Mouse (Mus musculus) erythroid progenitor cell, adult 5-6 weeks (primary cell): ENCODE measurements around the gene Adgrg3. TPM values are rescaled to one million over a fixed set of nuclear protein-coding genes. Genes with fewer than 3 reads are reported as not detected.
A peak's percentile ranks its signal among the peaks of the same experiment; 100 is the strongest.
"Not testable (repeated sequence)": the region's sequence is repeated elsewhere in the genome, so short reads cannot be mapped to it uniquely, and the experiment has no call there.

Experiments used
- ATAC-seq: replicated peaks from 2 replicates; pipeline ENCODE4 v1.8.0; 2016; ENCODE audit warnings: moderate number of reproducible peaks, mild to moderate bottlenecking, moderate TSS enrichment, inconsistent platforms; ENCODE audit not compliant: poor library complexity, low FRiP score, severe bottlenecking
- total RNA-seq, 2 experiments: library from RNA; stranded (forward) in 1 of 2; stranded (reverse) in 1 of 2; fragments of 150-400 nt in 1 of 2; fragments of 186-747, 209-891 nt in 1 of 2; gene quantifications; 2 replicates each; pipeline versions ENCODE4 v1.2.3 to v1.2.4; 2015 to 2017; ENCODE audit warnings: low replicate concordance in 2 of 2

The Adgrg3 gene
- total RNA-seq, 2 experiments from 2014 or later: 3.5 to 12.2 TPM

DNA sequence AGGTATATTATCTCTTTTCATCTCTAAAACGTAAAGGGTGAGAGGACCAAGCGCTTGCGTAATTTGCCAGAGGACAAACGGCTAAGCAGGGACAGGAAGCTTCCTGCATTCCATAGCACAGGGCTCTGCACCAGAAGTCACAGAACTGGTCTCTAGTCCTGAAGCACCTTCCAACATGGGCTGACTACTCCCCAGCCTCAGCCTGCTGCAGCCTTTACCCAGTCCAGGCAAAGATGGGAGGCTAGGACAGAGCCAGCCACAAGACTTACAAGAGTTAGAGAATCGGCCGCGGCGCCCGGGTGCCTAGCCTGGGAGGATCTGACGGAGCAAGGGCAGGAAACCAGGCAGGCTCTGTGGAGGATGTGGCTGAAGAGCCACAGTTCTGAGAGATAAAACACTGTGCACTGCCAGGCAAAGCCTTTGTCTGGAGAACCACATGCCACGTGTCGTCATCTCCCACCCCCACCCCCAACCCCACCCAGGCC lies 2.8 kb downstream of the Adgrg3 start:
- no peak for ATAC-seq

DNA sequence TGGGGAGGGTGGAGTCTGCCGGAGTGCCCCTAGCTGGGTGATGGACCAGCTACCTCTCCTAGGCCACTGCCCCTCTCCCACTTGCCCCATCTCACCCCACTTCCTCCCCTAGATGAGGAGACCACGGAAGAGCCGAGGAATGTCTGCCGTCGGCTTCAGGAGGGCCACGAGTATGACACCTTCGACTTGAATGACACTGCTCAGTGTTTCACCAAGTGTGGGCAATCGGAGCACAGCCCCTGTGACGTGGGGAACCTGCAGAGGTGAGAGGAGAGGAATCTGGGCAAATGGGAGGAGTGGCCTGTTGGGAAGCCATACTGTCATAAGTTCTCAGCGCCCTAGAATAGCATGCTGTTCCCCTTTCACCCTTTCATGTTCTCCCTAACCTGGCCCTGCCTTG lies 3.3 kb downstream of the Adgrg3 start:
- ATAC-seq: no peak

DNA sequence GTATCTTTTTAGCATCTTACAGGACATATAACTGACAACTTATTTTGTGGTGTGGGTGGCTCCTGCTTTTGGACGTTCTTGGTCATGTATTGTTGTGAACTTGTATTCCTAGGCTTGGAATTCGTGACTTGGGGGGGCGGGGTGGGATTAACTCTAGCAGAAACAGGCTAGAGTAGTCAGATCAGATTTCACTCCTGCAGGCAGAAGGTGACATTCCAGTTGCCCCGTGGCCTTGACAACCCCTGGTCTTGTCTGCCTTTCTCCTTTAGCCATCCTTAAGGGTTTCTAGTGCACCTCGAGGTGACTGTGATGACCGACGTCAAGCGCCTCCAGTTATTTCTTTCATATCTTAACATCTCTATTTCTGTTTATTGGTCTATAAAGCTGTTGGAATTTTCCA lies 5.7 kb downstream of the Adgrg3 start:
- no peak for ATAC-seq

DNA sequence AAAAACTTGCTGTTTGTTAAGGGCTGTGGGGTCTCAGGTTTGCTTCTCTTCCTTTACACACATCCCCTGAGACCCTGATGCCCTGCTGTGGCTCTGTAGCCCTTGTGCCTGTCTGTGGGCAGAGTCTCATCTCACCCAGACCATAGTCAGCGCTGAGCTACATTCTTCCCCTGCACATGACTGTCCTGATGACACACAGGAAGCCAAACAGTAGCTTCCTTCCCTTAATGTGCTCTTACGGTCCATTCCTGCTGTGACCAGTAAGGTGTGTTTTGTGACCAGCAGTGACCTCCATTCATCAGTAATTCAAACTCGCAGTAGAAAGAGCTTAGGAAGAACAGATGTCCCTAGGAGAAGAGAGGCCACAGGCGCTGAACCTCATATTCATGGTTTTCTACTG lies 6.9 kb downstream of the Adgrg3 start:
- ATAC-seq: no peak

DNA sequence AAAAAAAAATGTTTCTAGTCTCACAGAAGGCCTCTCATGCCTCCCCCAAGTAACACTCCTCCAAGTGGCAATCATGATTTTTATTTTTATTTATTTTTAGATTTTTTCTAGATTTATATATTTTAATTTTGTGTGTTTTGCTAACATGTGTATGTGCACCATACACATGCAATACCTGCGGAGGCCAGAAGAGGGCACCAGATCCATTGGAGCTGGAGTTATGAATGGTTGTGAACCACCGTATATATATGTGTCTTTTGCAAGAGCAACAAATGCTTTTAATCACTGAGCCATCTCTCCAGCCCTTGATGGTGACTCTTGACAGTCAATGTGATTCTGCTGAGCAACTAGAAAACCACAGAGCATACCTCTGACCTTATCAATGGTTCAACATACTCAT lies 7.9 kb downstream of the Adgrg3 start:
- ATAC-seq: no peak

DNA sequence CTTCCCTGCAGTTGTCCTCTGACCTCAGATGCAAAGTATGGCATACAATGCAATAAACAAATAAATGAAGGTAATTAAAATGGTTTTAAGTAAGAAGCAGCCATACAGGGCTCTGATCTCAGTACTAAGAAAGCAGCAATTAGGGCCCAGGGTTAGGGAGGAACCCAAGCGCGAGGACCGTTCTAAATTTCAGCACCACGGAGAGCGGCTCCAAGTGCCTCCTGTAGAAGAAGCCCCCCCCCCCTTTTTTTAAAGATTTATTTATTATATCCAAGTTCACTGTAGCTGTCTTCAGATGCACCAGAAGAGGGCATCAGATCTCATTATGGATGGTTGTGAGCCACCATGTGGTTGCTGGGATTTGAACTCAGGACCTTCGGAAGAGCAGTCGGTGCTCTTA lies 10.9 kb downstream of the Adgrg3 start:
- not testable (repeated sequence) for ATAC-seq

- no peak for ATAC-seq
Observed at GRCm38 (mm10) chr8:95037106-95037925, 19.8 kb downstream of the Adgrg3 start.

DNA sequence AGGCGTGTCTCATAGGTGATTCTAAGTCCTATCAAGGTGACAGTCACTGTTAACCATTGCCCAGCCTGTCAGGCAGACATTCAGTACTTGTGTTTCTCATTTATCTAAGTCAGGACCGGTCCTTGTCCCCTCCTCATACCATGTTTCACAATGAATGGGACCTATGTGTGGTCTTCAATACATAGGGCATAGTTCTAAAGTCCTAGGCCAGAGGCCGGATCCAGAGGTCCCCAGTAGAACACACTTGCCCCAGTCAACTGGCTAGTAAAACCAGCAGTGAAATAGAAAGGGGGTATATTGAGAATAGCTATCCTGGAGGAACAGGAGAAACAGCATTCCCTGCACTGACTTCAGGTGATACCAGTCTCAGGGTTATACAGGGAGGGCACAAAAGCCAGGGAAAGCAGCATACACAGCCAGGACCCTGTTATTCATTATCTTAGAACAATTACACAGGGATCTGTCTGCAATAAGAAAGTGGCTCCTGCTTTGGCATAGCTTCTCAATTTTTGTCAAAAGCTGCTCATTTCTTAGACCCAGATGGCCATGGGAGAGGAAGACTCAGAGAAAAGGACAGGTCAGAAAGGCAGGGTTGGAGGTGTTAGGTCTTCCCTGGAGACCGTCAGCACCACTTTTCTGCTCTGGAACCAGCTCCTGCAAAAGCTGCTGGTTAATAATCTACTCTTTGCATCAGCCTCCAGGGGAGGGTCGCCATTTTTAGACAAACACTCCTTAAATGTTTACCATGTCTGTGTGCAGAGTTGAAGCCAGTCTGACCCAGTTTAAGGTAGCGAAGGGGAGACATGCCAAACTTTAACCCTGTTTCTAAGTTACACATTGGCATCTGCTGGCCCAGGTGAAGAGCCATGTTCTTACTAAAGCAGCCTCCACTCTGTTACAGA lies 24.6 kb downstream of the Adgrg3 start:
- ATAC-seq: no peak

GRCm38 (mm10) chr8:95044811-95045210 lies 27.3 kb downstream of the Adgrg3 start:
- ATAC-seq: no peak

GRCm38 (mm10) chr8:95046982-95047381 lies 29.5 kb downstream of the Adgrg3 start:
- no peak for ATAC-seq

DNA sequence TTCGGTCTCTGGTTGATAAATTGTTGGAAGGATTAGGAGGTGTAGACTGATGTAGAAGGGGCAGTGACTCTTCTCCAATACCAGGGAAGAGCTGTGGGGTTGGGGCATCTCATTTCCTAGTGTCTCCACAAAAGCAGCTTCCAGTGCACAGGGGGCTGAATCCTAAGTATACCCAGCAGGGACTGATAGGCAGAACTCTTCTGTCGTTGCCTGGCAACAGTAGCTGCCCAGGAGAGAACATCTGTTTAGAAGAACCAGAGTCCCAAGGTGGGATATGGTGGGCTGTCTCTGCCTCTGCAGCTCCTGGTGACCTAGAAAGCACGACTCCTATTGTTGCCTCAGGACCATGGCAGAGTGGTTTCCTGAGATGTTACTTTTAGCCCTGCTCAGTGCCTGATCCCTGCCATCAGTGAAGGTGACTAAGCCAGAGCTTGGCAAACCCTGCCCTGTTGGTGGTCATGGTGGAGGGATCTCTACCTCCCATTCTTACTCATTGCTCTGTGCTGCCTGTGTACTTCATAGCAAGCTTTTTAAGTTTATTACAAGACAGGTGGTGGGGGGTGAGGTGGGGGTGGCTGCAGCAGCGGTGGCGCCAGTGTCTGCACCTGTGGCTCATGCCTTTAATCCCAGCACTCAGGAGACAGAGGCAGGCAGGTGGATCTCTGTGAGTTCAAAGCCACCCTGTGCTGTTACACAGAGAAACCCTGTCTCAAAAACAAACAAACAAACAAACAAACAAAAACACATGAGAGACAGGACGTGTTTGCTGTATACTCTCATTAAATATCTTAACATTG lies 30.6 kb downstream of the Adgrg3 start:
- ATAC-seq: no peak

- ATAC-seq: no peak
Observed at GRCm38 (mm10) chr8:95049636-95050035, 32.1 kb downstream of the Adgrg3 start.

GRCm38 (mm10) chr8:95054438-95054837 lies 36.9 kb downstream of the Adgrg3 start:
- no peak for ATAC-seq

- no peak for ATAC-seq
Observed at GRCm38 (mm10) chr8:95054927-95055510, 37.5 kb downstream of the Adgrg3 start, which contains the start of gene Drc7. Gene Drc7, plus strand, starts transcription at chr8:95055103.

- ATAC-seq: no peak
Observed at GRCm38 (mm10) chr8:95056414-95056813, 38.9 kb downstream of the Adgrg3 start.

GRCm38 (mm10) chr8:95058661-95059060 lies 41.2 kb downstream of the Adgrg3 start:
- no peak for ATAC-seq

DNA sequence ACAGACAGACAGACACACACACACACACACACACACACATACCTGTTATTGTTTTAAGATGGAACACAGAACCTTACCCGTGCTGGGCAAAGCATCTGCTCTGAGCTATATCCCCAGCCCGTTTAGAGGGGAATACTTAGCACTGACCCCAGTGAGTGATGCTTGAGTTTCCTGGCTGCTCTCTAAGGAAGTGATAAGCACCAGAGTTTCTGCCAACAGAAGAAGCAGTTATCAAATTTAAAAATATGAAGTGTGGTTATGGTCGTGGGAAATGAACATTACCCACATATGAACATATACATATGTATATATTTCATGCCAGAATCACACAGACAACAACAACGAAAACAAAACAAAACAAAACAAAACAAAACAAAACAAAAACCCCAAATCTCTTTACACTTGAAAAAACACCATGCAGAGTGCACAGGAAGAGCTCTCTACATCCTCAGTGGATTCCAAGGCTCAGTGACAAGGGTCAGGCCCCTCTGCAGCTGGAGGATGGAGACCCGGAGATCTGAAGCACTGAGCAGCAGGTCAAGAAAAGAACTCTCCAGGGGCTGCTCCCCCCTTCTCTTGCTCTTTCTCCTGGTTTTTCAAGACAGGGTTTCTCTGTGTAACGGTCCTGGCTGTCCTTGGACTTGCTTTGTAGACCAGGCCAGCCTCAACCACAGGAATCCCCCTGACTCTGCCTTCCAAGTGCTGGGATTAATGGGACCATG lies 42.5 kb downstream of the Adgrg3 start:
- no peak for ATAC-seq

DNA sequence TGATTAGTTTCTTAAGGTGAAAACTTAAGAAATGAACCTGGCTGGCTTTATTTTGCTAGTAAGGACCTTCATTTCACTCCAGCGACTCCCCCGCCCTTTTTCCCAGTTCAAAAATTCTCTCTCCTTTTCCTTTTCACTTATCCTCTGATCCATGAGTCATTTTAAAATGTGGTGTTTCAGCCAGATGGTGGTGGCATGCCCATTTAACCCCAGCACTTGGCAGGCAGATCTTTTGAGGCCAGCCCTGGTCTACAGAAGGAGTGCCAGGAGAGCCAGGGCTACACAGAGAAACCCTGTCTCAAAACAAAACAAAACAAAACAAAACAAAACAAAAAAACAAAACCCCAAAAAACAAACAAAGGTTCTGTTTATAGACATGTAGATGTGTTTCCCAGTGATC lies 47.0 kb downstream of the Adgrg3 start:
- no peak for ATAC-seq

GRCm38 (mm10) chr8:95067582-95067981 lies 50.1 kb downstream of the Adgrg3 start:
- peak; percentile 66; the same call in 1 of the 2 replicates for ATAC-seq
